Mouse (Mus musculus) adipocyte (in vitro differentiated cells): ENCODE measurements around the gene D6Ertd527e.

Experiments
- DNase-seq: peaks from one replicate; pipeline ENCODE4 v3.0.0-alpha.2; 2016; ENCODE audit warnings: low spot score

The D6Ertd527e gene

GRCm38 (mm10) chr6:87151427-87151826 lies 46.9 kb downstream of the D6Ertd527e start:
- DNase-seq: no peak

- no peak for DNase-seq
These were observed 48.1 kb downstream of the D6Ertd527e start for GRCm38 (mm10) chr6:87152461-87153230.

GRCm38 (mm10) chr6:87153231-87153580 lies 48.7 kb downstream of the D6Ertd527e start:
- DNase-seq: no peak

- no peak for DNase-seq
These were observed 49.3 kb downstream of the D6Ertd527e start for GRCm38 (mm10) chr6:87153836-87154235.

- DNase-seq: no peak
These were observed 53.6 kb downstream of the D6Ertd527e start for GRCm38 (mm10) chr6:87158062-87158623.

GRCm38 (mm10) chr6:87160196-87160595 lies 55.6 kb downstream of the D6Ertd527e start:
- DNase-seq: no peak

GRCm38 (mm10) chr6:87161391-87162263 lies 57.1 kb downstream of the D6Ertd527e start:
- no peak for DNase-seq
